Mouse (Mus musculus): Measurements from ENCODE around the gene Zfp148. TPM values are rescaled to one million over a fixed set of nuclear protein-coding genes. Genes with fewer than 3 reads are reported as not detected.
"Not testable (repeated sequence)": the region's sequence is repeated elsewhere in the genome, so short reads cannot be mapped to it uniquely, and the experiment has no call there.

Zfp148 gene
- polyA plus RNA-seq, 1 experiment from 2014 or later = 71.2 TPM

- no peaks in the 10 kb centered on the region for H3K9me3 ChIP-seq
- peaks cover 47% of the 10 kb centered on the region for H3K36me3 ChIP-seq (replicated peaks)
- H3K27ac ChIP-seq = no peak overlapping the region
- H3K9ac ChIP-seq = no peak overlapping the region
- H3K4me2 ChIP-seq = no peak overlapping the region
- H3K4me1 ChIP-seq = no peaks in the 10 kb centered on the region
- ATAC-seq (ENCODE audit: low FRiP score) = no peak
- no peaks in the 10 kb centered on the region for H3K27me3 ChIP-seq
- no peak overlapping the region for H3K4me3 ChIP-seq (replicated peaks)
Observed at GRCm38 (mm10) chr16:33479926-33480325, 99.3 kb downstream of the Zfp148 start.

GRCm38 (mm10) chr16:33481148-33481547, 100.5 kb downstream of the Zfp148 start:
- Histone ChIP-seq H3K9ac (no peak overlapping the region), H3K36me3 (replicated peaks) (peaks cover 42% of the 10 kb centered on the region)

GRCm38 (mm10) chr16:33482309-33482708, 101.7 kb downstream of the Zfp148 start:
- no peak overlapping the region for H3K4me3 ChIP-seq (replicated peaks)
- no peak for ATAC-seq (ENCODE audit: low FRiP score)
- 93% methylated on average over 3 of the region's 3 CpGs for WGBS
- H3K9me3 ChIP-seq = no peaks in the 10 kb centered on the region
- peaks cover 32% of the 10 kb centered on the region for H3K36me3 ChIP-seq (replicated peaks)
- no peak overlapping the region for H3K27ac ChIP-seq
- no peak overlapping the region for H3K9ac ChIP-seq
- no peaks in the 10 kb centered on the region for H3K27me3 ChIP-seq
- no peaks in the 10 kb centered on the region for H3K4me1 ChIP-seq
- no peak overlapping the region for H3K4me2 ChIP-seq

More at GRCm38 (mm10) chr16:33481148-33481547, 100.5 kb downstream of the Zfp148 start:
- Histone ChIP-seq H3K4me3 (replicated peaks) (no peak overlapping the region), H3K27ac (no peak overlapping the region), H3K4me1 (no peaks in the 10 kb centered on the region), H3K27me3 (no peaks in the 10 kb centered on the region), H3K9me3 (no peaks in the 10 kb centered on the region), H3K4me2 (no peak overlapping the region)
- peak; percentile 41; the same call in 1 of the 2 replicates for ATAC-seq (ENCODE audit: low FRiP score)
- WGBS = 100% methylated on average over 2 of the region's 2 CpGs

- H3K9ac ChIP-seq = no peak overlapping the region
- ATAC-seq (ENCODE audit: low FRiP score) = no peak
- H3K27ac ChIP-seq = no peak overlapping the region
- peaks cover 20% of the 10 kb centered on the region for H3K36me3 ChIP-seq (replicated peaks)
- no peaks in the 10 kb centered on the region for H3K27me3 ChIP-seq
- no peak overlapping the region for H3K4me3 ChIP-seq (replicated peaks)
- no peak overlapping the region for H3K4me2 ChIP-seq
- WGBS = 83% methylated on average over 4 of the region's 4 CpGs
- H3K4me1 ChIP-seq = no peaks in the 10 kb centered on the region
- H3K9me3 ChIP-seq = no peaks in the 10 kb centered on the region
Observed at GRCm38 (mm10) chr16:33487709-33488108, 107.1 kb downstream of the Zfp148 start.

GRCm38 (mm10) chr16:33494374-33494773, 113.7 kb downstream of the Zfp148 start:
- ATAC-seq (ENCODE audit: low FRiP score) = no peak
- Histone ChIP-seq H3K36me3 (replicated peaks) (peaks cover 31% of the 10 kb centered on the region), H3K27ac (no peak overlapping the region), H3K4me1 (no peaks in the 10 kb centered on the region), H3K9ac (no peak overlapping the region), H3K27me3 (no peaks in the 10 kb centered on the region), H3K4me2 (no peak overlapping the region), H3K4me3 (replicated peaks) (no peak overlapping the region), H3K9me3 (no peaks in the 10 kb centered on the region)
- WGBS = 93% methylated on average over 4 of the region's 4 CpGs

GRCm38 (mm10) chr16:33508082-33508481, 127.4 kb downstream of the Zfp148 start:
- Histone ChIP-seq H3K27me3 (no peaks in the 10 kb centered on the region), H3K9me3 (0 out of 2 replicates have a peak, but pooled peaks cover 3% of the 10 kb centered on the region), H3K36me3 (replicated peaks) (peaks cover 15% of the 10 kb centered on the region; the same call in 1 of the 2 replicates), H3K9ac (no peak overlapping the region), H3K4me2 (no peak overlapping the region), H3K4me3 (replicated peaks) (no peak overlapping the region), H3K4me1 (no peaks in the 10 kb centered on the region), H3K27ac (no peak overlapping the region)
- ATAC-seq (ENCODE audit: low FRiP score) = no peak
- 85% methylated on average over 4 of the region's 4 CpGs for WGBS

- not testable (repeated sequence) for ATAC-seq (ENCODE audit: low FRiP score); H3K9me3 ChIP-seq; H3K9ac ChIP-seq; H3K4me1 ChIP-seq; H3K4me2 ChIP-seq; H3K27ac ChIP-seq; H3K4me3 ChIP-seq (replicated peaks); H3K27me3 ChIP-seq
- H3K36me3 ChIP-seq (replicated peaks) = peaks cover 12% of the 10 kb centered on the region; the same call in 1 of the 2 replicates
- WGBS = 95% methylated on average over 2 of the region's 2 CpGs
Observed at GRCm38 (mm10) chr16:33509231-33509630, 128.6 kb downstream of the Zfp148 start.

GRCm38 (mm10) chr16:33510856-33511255, 130.2 kb downstream of the Zfp148 start:
- H3K4me2 ChIP-seq; H3K27ac ChIP-seq; H3K9ac ChIP-seq; H3K36me3 ChIP-seq (replicated peaks); H3K4me3 ChIP-seq (replicated peaks); H3K9me3 ChIP-seq; ATAC-seq (ENCODE audit: low FRiP score); H3K27me3 ChIP-seq; H3K4me1 ChIP-seq: not testable (repeated sequence)
- WGBS = 88% methylated on average over 4 of the region's 4 CpGs

- Histone ChIP-seq H3K4me2 (no peak overlapping the region), H3K27ac (no peak overlapping the region), H3K4me3 (replicated peaks) (no peak overlapping the region), H3K9ac (no peak overlapping the region), H3K9me3 (0 out of 2 replicates have a peak, but pooled peaks cover 3% of the 10 kb centered on the region), H3K27me3 (no peaks in the 10 kb centered on the region), H3K36me3 (replicated peaks) (no peaks in the 10 kb centered on the region), H3K4me1 (peaks cover 15% of the 10 kb centered on the region)
- ATAC-seq (ENCODE audit: low FRiP score) = no peak
- 87% methylated on average over 6 of the region's 6 CpGs for WGBS
Observed at GRCm38 (mm10) chr16:33512555-33512954, 131.9 kb downstream of the Zfp148 start.

- peak within 1 kb of the TSS; percentile 46 for H3K9ac ChIP-seq
- no peaks in the 10 kb centered on the region for H3K9me3 ChIP-seq
- peaks cover 23% of the 10 kb centered on the region for H3K4me1 ChIP-seq
- peaks cover 7% of the 10 kb centered on the region; the same call in 1 of the 2 replicates for H3K27me3 ChIP-seq
- H3K4me3 ChIP-seq (replicated peaks) = peak within 1 kb of the TSS; percentile 32
- H3K4me2 ChIP-seq = peak within 1 kb of the TSS; percentile 65
- H3K27ac ChIP-seq = no peak within 1 kb of the TSS
- ATAC-seq (ENCODE audit: low FRiP score) = peak; percentile 57
- H3K36me3 ChIP-seq (replicated peaks) = no peaks in the 10 kb centered on the region
- WGBS = 2% methylated on average over 27 of the region's 27 CpGs
Observed at GRCm38 (mm10) chr16:33516807-33517565, 136.3 kb downstream of the Zfp148 start, which contains the start of gene Slc12a8. Gene Slc12a8, plus strand, starts transcription at chr16:33517328.

- Histone ChIP-seq H3K4me1 (peaks cover 23% of the 10 kb centered on the region), H3K4me3 (replicated peaks) (peak overlapping the region; percentile 32; the same call in 1 of the 2 replicates), H3K9ac (peak overlapping the region; percentile 46; the same call in 1 of the 2 replicates), H3K27ac (no peak overlapping the region), H3K36me3 (replicated peaks) (no peaks in the 10 kb centered on the region), H3K27me3 (peaks cover 7% of the 10 kb centered on the region; the same call in 1 of the 2 replicates), H3K9me3 (no peaks in the 10 kb centered on the region), H3K4me2 (peak overlapping the region; percentile 65)
- WGBS = 19% methylated on average over 4 of the region's 4 CpGs
- ATAC-seq (ENCODE audit: low FRiP score) = no peak
Observed at GRCm38 (mm10) chr16:33517627-33518026, 137.0 kb downstream of the Zfp148 start.

GRCm38 (mm10) chr16:33518236-33518635, 137.6 kb downstream of the Zfp148 start:
- 77% methylated on average over 7 of the region's 7 CpGs for WGBS
- peaks cover 7% of the 10 kb centered on the region; the same call in 1 of the 2 replicates for H3K27me3 ChIP-seq
- no peaks in the 10 kb centered on the region for H3K36me3 ChIP-seq (replicated peaks)
- no peak overlapping the region for H3K4me3 ChIP-seq (replicated peaks)
- H3K4me1 ChIP-seq = peaks cover 23% of the 10 kb centered on the region
- H3K9ac ChIP-seq = no peak overlapping the region
- H3K9me3 ChIP-seq = no peaks in the 10 kb centered on the region
- no peak overlapping the region for H3K4me2 ChIP-seq
- no peak for ATAC-seq (ENCODE audit: low FRiP score)
- H3K27ac ChIP-seq = no peak overlapping the region

Data from forebrain, embryonic 12.5 days (tissue).